Mouse (Mus musculus): ENCODE measurements around the gene Jak2. TPM values are rescaled to one million over a fixed set of nuclear protein-coding genes. Genes with fewer than 3 reads are reported as not detected.

The Jak2 gene
- total and polyA plus RNA-seq, 3 experiments: 26.4 to 78.6 (median 30.2) TPM

- TF ChIP-seq ETS1 (IDR thresholded peaks at IDR 0.05; ENCODE audit: low read depth, low read length) (peak; percentile 57), MAX (IDR thresholded peaks at IDR 0.05; ENCODE audit: low read length) (peak; percentile 63), MYB (IDR thresholded peaks at IDR 0.05; ENCODE audit: low read depth, low read length) (no peak), USF1 (IDR thresholded peaks at IDR 0.05; ENCODE audit: low read depth, low read length) (no peak), GATA1 (IDR thresholded peaks at IDR 0.05; ENCODE audit: low read depth, low read length) (peak; percentile 89), RCOR1 (IDR thresholded peaks at IDR 0.05; ENCODE audit: low read depth, low read length) (peak; percentile 69), GABPA (IDR thresholded peaks at IDR 0.05; ENCODE audit: low read depth, low read length) (no peak)
These were observed 48.3 kb upstream of the Jak2 start (continued) for GRCm38 (mm10) chr19:29203337-29203736.

- DNase-seq (ENCODE audit: low read depth, low spot score): no peak
- no peak overlapping the region for H3K4me3 ChIP-seq (ENCODE audit: control insufficient read depth in 1 of 2, insufficient read depth in 1 of 2, low read depth in 2 of 2, low read length in 2 of 2)
- H3K9me3 ChIP-seq (replicated peaks; ENCODE audit: insufficient read depth, low read length): no peaks in the 10 kb centered on the region
- H3K27me3 ChIP-seq (ENCODE audit: control insufficient read depth in 1 of 2, insufficient read depth in 2 of 2, low read length in 2 of 2): no peaks in the 10 kb centered on the region
- TF ChIP-seq BHLHE40 (IDR thresholded peaks at IDR 0.05; ENCODE audit: borderline replicate concordance, low read depth, low read length) (no peak), TAL1 (IDR thresholded peaks at IDR 0.05; ENCODE audit: low read length) (no peak), RCOR1 (IDR thresholded peaks at IDR 0.05; ENCODE audit: low read depth, low read length) (no peak), MAX (IDR thresholded peaks at IDR 0.05; ENCODE audit: low read length) (no peak), JUND (IDR thresholded peaks at IDR 0.05; ENCODE audit: low read depth, low read length) (no peak), POLR2AphosphoS5 (IDR thresholded peaks at IDR 0.05; ENCODE audit: borderline replicate concordance, low read depth, low read length) (no peak), E2F4 (IDR thresholded peaks at IDR 0.05; ENCODE audit: borderline replicate concordance, low read depth, low read length) (no peak), MEF2A (IDR thresholded peaks at IDR 0.05; ENCODE audit: extremely low read depth, insufficient replicate concordance, low read depth, low read length, poor library complexity, severe bottlenecking) (no peak), ZNF384 (IDR thresholded peaks at IDR 0.05; ENCODE audit: low read depth, low read length) (no peak), MAFK (IDR thresholded peaks at IDR 0.05; ENCODE audit: borderline replicate concordance, low read depth, low read length) (no peak), ZMIZ1 (IDR thresholded peaks at IDR 0.05; ENCODE audit: low read depth, low read length) (no peak), SMC3 (IDR thresholded peaks at IDR 0.05; ENCODE audit: low read depth, low read length) (no peak), CTCF (IDR thresholded peaks at IDR 0.05 in 2 of 3, conservative IDR thresholded peaks at IDR 0.05 in 1 of 3; ENCODE audit: control insufficient read depth in 1 of 3, insufficient read depth in 1 of 3, low read depth in 2 of 3, low read length in 3 of 3, poor library complexity in 1 of 3, severe bottlenecking in 1 of 3) (no peak), NRF1 (IDR thresholded peaks at IDR 0.05; ENCODE audit: insufficient read depth, low read depth, low read length, poor library complexity, severe bottlenecking) (no peak), CHD2 (IDR thresholded peaks at IDR 0.05; ENCODE audit: low read length) (no peak)
- peaks cover 0 to 10% of the 10 kb centered on the region in 2 experiments; a peak in 2 of 4 replicates for H3K36me3 ChIP-seq (ENCODE audit: control insufficient read depth in 1 of 2, insufficient read depth in 2 of 2, low read length in 2 of 2)
- H3K4me1 ChIP-seq (ENCODE audit: control insufficient read depth in 1 of 2, insufficient read depth in 2 of 2, low read length in 2 of 2): peaks cover 9 to 12% of the 10 kb centered on the region in 2 experiments
- no peaks in the 10 kb centered on the region for H3K79me2 ChIP-seq (ENCODE audit: control insufficient read depth, insufficient read depth, low read length, poor library complexity)
- no peak overlapping the region for H3K27ac ChIP-seq (ENCODE audit: control insufficient read depth, low read depth, low read length)
- no peak overlapping the region for H3K9ac ChIP-seq (ENCODE audit: control insufficient read depth, low read depth, low read length, poor library complexity, severe bottlenecking)
These were observed 47.0 kb upstream of the Jak2 start for GRCm38 (mm10) chr19:29204583-29204982.

All from MEL (cell line).